Mouse (Mus musculus) G1E (cell line): ENCODE results near the gene 9430097D07Rik.

Experiments used
- POLR2AphosphoS5 ChIP-seq: IDR thresholded peaks from 2 replicates; pipeline ENCODE4 v1.6.1; 2012; ENCODE audit warnings: low read depth, low read length, inconsistent platforms; ENCODE audit not compliant: insufficient replicate concordance
- TAL1 ChIP-seq: conservative IDR thresholded peaks from 2 replicates; pipeline ENCODE4 v1.6.1; 2012; ENCODE audit warnings: low read depth, low read length, inconsistent platforms, mixed read lengths

GRCm38 (mm10) chr2:32547380-32547779 lies 28.1 kb downstream of the 9430097D07Rik start:
- TF ChIP-seq POLR2AphosphoS5, result no peak
- TF ChIP-seq TAL1, result no peak
